Mouse (Mus musculus) layer of hippocampus, postnatal 10 days (tissue): ENCODE data around the gene Dlg1. TPM values are rescaled to one million over a fixed set of nuclear protein-coding genes. Genes with fewer than 3 reads are reported as not detected.

Experiments used
- DNase-seq, 2 experiments: peaks; one replicate each; pipeline ENCODE4 v3.0.0; 2021; ENCODE audit warnings: low spot score in 2 of 2
- total RNA-seq, 2 experiments: library from RNA; stranded (reverse); gene quantifications; 2 replicates each; pipeline ENCODE4 v1.2.3; 2021

Dlg1 gene
- total RNA-seq, 2 experiments from 2014 or later = 49.9 to 59.7 TPM

DNA sequence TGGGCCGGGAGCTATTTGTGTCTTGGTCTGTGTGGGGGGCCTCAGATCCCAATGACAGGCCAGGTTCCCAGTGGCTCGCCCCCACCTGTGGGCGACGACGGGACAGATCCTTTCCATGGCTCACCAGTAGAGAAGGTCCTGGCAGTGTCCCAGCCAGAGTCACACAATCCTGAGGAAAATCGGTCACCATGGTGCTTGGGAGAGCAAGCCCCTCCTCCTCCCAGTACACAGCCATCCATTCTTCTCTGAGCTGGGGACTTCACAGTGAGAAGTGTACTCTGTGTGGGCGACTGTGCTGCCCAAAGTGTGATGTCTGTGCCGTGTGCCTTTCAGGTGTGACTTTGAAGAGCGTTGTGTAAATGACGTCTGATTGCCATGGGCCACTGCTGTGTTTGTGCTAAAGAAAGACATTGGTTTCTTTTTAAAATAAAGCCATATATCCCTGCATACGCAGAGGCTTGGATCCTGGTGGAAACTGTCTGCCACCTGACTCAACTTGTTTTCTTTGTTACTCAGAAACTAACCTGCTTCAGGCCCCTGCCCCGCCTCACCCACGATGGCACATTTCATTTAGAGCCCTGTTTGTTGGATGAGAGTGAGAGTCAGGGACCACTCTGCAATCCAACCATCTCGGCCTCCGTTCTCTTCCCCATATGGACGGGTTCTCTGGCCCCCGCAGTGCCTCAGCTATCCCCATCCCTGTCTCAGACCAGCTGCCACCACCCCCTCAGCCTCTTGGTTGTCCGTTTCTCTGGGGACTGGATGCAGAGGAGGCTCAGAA is 235.5 kb downstream of the Dlg1 start:
- peak; percentile 70 to 78 for DNase-seq

DNA sequence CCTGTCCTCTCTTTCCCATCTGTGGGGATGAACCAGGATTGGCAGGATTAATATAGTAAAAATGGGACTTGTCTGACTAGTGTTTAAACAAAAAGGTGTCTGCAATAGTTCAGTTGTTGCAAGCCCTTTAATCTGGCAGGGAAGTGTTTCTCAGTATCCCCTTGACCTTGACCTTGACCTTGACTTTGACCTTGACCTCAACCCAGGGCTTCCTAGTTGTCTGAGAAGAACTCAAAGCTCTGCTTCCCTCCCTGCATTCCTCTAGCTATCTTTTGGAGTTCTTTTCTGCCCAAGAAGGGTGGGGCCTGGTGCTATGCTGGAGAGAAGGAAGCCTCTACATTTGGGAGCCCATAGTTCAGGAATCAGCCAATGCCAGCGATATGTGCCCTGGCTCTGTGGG is 238.6 kb downstream of the Dlg1 start:
- DNase-seq = no peak

DNA sequence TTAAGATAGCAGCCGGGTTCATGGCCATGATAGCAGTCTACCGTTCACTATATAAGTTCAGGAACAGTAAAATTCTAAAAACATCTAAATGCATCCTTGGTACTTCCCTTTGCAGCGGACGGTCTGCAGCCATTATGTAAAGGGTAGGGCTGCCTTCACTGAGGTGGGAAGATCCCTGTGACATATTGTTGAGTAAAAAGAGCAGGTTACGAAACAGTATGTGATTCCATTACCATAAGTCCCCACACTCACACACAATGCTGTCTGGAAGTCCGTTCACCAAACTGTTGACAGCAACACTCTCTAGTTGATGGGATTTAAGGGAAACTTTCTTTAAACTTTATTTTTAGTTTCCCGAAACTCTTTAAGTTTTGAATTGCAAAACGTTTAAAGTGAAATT is 240.0 kb downstream of the Dlg1 start:
- DNase-seq = no peak

DNA sequence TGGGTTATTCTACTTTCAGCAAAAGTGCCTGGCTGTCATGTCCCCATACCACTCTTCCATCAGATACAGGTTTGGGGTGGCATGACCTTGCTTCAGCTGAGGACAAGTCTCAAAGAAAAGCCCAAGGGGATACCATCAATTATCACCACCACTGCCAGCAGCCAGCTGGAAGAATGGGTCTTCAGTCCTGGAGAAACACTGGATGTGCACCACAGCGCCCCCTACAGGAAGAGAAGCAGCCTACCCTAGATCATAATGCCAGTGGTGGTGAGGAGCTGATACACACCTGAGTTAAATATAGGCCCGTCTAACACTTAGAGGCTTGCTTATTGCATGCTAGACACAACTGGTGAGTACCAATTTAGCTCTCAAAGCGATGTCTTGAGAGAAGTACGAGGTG is 242.1 kb downstream of the Dlg1 start:
- no peak for DNase-seq

DNA sequence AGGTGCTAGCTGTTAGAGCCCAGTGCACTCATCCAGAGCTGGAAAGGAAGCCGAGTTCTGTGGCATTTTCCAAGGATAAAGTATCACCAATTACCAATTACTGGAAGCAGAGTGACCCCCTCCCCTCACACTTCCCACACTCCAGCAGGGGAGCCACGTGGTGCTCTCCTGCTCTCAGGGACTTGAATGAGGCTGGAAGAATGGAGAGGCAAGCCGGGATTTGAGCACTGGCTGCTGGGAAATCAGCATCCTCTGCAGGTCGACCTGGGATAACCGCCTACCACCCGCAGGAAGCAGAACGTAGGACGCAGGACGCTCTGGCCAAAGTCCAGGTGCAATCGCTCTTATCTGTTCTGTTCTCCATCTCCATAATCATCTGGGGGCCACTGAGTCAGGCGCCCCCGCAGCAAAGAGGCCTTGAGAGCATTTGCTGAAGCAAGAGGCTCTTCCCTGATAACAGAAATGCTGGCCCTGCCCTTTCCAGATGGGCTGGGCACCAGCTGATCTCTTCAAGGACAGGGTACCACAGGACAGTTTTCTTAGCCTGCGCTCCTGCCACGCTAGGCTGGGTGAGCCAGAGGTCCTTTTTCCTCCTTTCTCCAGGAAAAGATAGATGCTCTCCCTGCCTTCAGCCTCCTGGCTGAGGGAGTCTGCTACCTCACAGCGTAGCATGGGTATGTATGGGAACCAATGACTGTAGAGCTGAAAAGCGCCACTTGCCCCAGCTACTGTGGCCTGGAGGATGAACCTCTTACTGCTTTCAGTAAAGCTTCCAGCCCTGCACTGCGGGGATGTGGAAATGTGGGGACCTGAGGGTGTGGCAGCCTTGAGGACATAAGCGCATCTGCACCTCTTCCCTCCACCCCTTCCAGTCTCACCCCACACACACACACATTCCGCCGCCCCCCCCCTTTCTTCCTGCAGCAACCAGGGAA is 242.9 kb downstream of the Dlg1 start:
- DNase-seq = no peak

DNA sequence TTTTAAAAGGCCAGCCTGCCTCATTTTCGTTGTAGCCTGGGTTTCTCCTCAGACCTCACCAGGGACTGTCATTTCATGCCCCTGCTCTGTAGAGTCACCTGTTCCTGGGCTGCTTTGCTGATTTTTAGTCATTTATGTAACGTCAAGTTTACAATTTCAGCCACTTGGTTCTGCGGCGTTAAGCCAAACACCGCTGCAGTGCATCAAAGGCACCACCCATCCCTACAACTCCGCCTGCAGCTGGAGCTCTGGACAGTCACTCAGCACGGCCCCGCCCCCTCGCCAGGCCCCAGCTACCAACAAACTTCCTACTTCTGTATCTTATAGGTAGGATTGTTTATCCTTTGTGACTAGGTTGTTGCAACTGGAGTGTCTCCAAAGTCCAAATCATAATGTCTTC is 243.7 kb downstream of the Dlg1 start:
- peak in 1 of 2 experiments; percentile 28 for DNase-seq

DNA sequence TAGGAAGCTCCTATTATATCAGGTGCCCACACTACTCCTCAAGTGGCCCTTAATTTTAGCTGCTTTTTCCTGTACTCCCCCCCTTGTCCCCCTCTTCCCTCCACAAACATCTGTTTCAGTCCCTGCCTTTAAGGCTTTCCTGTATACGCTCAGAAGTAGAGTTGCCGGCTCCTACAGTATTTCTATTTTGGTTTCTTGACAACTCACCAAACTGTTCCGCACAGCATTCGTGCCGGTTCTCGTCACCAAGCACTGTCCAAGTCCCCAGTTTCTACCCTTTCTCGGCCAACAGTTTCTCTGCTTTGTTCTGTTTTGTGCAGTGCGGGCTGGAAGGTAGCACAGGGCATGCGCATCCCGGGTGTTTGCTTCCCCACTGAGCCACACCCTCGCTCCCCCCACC is 245.7 kb downstream of the Dlg1 start:
- no peak for DNase-seq

DNA sequence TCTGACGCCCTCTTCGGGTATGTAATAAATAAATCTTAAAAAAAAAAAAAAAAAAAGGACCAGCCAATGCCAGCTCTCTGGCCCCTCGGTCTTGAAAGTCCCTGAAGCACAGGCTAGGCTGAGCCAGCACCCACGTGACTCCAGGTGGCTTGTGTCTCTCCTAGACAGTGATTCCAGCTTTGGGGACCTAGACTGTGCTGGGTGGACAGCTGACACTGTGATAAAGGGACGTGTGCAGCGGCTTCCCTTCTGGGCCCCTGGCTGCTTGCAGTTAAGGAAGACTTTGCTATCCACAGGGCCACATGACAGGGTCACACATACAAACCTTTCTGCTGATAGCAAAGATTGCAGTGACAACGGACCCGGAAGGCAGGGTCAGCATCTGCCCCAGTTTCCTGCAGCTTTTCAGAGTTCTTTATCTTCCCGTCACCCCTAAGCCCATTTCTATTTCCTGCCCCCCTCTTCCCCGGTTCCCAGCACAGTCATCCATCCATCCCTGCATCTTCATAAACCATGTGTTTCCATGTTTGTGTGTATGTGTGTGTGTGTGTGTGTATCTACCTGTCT is 247.1 kb downstream of the Dlg1 start:
- no peak for DNase-seq

DNA sequence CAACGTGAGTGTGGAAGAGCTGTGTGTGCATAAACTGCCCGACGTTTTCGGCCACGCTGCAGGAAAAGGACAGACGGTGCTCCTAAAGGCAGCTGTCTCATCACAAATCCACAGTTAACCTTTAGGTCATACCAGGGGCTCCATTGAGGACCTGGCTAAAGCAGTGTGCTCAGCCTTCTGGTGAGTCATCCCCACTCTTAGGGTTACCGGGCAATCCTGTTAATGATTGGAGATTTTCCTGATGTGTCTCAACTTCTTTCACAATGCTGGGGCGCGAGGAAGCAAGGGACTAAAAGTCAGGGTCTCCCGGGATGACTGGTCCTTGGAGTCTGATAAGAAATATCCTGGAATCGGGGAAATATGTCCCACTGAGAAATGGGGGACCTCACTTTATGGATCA is 254.5 kb downstream of the Dlg1 start:
- DNase-seq = no peak

DNA sequence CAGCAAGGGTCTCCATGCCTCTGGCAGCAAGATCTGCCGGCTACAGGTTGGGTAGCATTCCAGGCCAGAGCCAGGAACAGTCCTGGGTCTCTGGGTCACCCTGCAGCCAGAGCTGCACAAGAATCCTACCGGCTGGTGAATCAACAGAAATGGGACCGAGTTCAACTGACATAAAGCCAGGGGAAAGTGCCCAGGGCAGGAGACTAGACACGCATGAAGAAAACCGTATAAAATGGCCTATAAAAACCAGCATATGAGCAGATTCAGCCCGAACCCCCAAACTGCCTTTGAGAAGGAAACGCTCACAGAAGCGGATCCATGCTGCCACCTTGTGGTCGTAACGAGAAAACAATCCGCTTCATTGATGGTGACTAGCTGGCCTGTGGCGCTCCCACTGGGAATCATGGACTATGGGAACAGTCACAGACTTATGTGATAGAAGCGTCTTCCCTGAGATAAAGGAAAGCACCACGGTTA is 255.0 kb downstream of the Dlg1 start:
- DNase-seq = peak; percentile 87 to 92

DNA sequence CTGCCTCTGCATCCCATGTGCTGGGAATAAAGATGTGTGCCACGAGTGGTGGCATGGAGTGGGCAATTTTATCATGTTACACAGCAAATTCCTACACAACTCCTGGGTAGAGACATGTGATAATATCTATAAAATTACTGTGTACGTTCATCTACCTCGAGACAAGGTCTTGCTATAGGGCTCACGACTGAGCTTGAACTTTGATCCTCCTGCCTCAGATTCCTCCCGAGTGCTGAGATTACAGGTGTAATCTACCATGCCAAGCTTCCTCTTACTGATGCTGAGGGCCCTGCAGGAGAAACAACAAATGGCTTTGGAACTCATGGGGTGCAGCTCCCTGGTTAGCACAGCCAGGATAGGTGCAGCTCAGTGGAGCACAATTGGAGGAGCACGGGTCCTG is 261.1 kb downstream of the Dlg1 start:
- DNase-seq = no peak

Other genes starting within 250 kb of the Dlg1 start
- 100 to 1,000 TPM; 261 to 306 TPM for gene Bdh1, start 241.2 kb upstream of the Dlg1 start, total RNA-seq
- gene Meltf, start 215.4 kb downstream of the Dlg1 start, total RNA-seq = under 1 TPM; 0.18 to 0.36 TPM